Mouse (Mus musculus) limb, embryonic 12.5 days (tissue): ENCODE results near the gene Elmo2. TPM values are rescaled to one million over a fixed set of nuclear protein-coding genes. Genes with fewer than 3 reads are reported as not detected.

Experiments
- ATAC-seq: fragments of 200-750 bp; cut with Nextera tagmentation; 2 replicates; pipeline ENCODE4 v1.8.0; 2017; ENCODE audit warnings: low read depth, moderate TSS enrichment; ENCODE audit not compliant: insufficient number of reproducible peaks, insufficient read depth, low FRiP score, low TSS enrichment
- H3K27ac ChIP-seq: fragments of 300-500 bp; sonication (generic); 2 replicates; pipeline ENCODE4 v1.5.1; 2016; ENCODE audit warnings: mild to moderate bottlenecking, moderate library complexity
- H3K27me3 ChIP-seq: fragments of 300-500 bp; sonication (generic); 2 replicates; pipeline ENCODE4 v1.6.1; 2016; ENCODE audit warnings: mild to moderate bottlenecking, moderate library complexity
- H3K36me3 ChIP-seq: fragments of 300-500 bp; sonication (generic); 2 replicates; pipeline ENCODE4 v1.6.1; 2016; ENCODE audit warnings: mild to moderate bottlenecking, moderate library complexity
- H3K4me1 ChIP-seq: fragments of 300-500 bp; sonication (generic); replicated peaks from 2 replicates; pipeline ENCODE4 v1.6.1; 2016
- H3K4me2 ChIP-seq: fragments of 300-500 bp; sonication (generic); 2 replicates; pipeline ENCODE4 v1.6.1; 2016; ENCODE audit warnings: mild to moderate bottlenecking, moderate library complexity
- H3K4me3 ChIP-seq: fragments of 300-500 bp; sonication (generic); replicated peaks from 2 replicates; pipeline ENCODE4 v1.5.1; 2016; ENCODE audit warnings: mild to moderate bottlenecking
- H3K9ac ChIP-seq: fragments of 300-500 bp; sonication (generic); replicated peaks from 2 replicates; pipeline ENCODE4 v1.6.1; 2016; ENCODE audit warnings: mild to moderate bottlenecking, moderate library complexity
- H3K9me3 ChIP-seq: fragments of 300-500 bp; sonication (generic); 2 replicates; pipeline ENCODE4 v1.6.1; 2016; ENCODE audit warnings: mild to moderate bottlenecking, moderate library complexity
- WGBS: fragments of 180-500 bp; shearing (Covaris S2); methylation state at CpG from one replicate; pipeline ENCODE4 v1.1.7; 2016; 5-methylcytosine and 5-hydroxymethylcytosine counted together
- polyA plus RNA-seq: library from polyadenylated mRNA; unstranded; fragments of >200 nt; fragmentation: Nextera tagmentation; extraction: Ambion mirVana; gene quantifications from 2 replicates; pipeline ENCODE4 v1.2.1, GENCODE M21; 2016

Gene Elmo2
- polyA plus RNA-seq, 1 experiment from 2014 or later: 83.2 TPM

GRCm38 (mm10) chr2:165277188-165277740, 49.0 kb downstream of the Elmo2 start:
- Histone ChIP-seq H3K27ac (no peak overlapping the region), H3K27me3 (peaks cover 8% of the 10 kb centered on the region; the same call in 1 of the 2 replicates), H3K9me3 (no peaks in the 10 kb centered on the region), H3K4me3 (no peak overlapping the region), H3K9ac (0 out of 2 replicates have a peak overlapping the region, but pooled peaks have one; percentile 8), H3K4me2 (no peak overlapping the region), H3K36me3 (peaks cover 53% of the 10 kb centered on the region), H3K4me1 (peaks cover 27% of the 10 kb centered on the region)
- no peak for ATAC-seq
- 78% methylated on average over 5 of the region's 5 CpGs for WGBS

DNA sequence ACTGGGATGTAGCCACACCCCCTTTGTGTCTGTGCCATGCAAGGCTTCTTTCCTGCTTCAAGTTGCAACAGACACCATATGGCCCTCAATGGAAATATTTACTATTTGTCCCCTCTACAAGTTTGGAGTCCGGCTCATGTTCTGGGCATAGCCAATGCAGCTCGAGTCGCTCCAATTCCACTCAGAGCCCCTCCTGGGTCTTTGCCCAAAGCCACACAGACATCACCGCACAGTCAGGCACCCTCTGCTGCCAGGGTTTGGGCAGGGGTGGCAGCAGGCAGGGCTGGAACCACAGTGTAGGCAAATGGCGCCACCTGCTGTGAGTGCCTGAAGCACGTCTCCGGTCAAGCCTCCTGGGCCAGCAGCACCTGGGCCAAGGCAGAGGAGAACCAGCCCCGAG, 50.5 kb downstream of the Elmo2 start:
- no peak overlapping the region for H3K9ac ChIP-seq
- peaks cover 16% of the 10 kb centered on the region for H3K27me3 ChIP-seq
- H3K4me3 ChIP-seq: no peak overlapping the region
- no peaks in the 10 kb centered on the region for H3K9me3 ChIP-seq
- H3K4me2 ChIP-seq: no peak overlapping the region
- peaks cover 39% of the 10 kb centered on the region for H3K36me3 ChIP-seq
- 0 out of 2 replicates have a peak, but pooled peaks have one; percentile 21 for ATAC-seq
- H3K4me1 ChIP-seq: peaks cover 36% of the 10 kb centered on the region
- no peak overlapping the region for H3K27ac ChIP-seq
- WGBS: 28% methylated on average over 8 of the region's 8 CpGs

DNA sequence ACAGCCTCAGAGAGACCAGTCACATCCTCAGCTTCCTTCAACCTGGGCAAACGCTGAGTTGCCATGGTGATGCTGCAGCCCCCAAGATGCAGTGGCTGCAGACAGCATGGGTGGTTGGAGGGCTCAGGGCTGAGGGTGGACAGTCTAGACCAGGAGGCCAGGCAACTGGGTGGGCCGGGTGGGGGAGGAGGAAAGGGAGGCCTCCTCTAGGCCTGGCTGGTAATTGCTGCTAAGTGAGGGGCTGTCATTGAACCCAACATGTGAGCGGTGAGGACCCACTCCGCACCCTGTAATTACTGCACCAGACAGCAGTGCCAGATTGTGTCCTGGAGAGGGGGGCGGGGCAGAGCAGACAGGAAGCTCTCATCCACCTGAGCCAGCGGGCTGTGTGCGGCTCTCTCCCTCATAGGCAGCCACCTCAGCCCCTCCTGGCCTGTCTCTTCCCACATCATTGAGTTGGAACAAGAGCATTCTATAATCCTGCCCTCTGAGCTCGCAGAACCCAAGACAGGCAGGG, 51.1 kb downstream of the Elmo2 start:
- WGBS: 31% methylated on average over 8 of the region's 8 CpGs
- H3K27ac ChIP-seq: 0 out of 2 replicates have a peak overlapping the region, but pooled peaks have one; percentile 8
- H3K4me1 ChIP-seq: peaks cover 36% of the 10 kb centered on the region
- H3K36me3 ChIP-seq: peaks cover 33% of the 10 kb centered on the region
- no peaks in the 10 kb centered on the region for H3K9me3 ChIP-seq
- no peak overlapping the region for H3K9ac ChIP-seq
- ATAC-seq: 0 out of 2 replicates have a peak, but pooled peaks have one; percentile 38
- H3K4me3 ChIP-seq: no peak overlapping the region
- H3K27me3 ChIP-seq: peaks cover 16% of the 10 kb centered on the region
- no peak overlapping the region for H3K4me2 ChIP-seq

GRCm38 (mm10) chr2:165273589-165273988, 52.7 kb downstream of the Elmo2 start:
- peaks cover 36% of the 10 kb centered on the region for H3K4me1 ChIP-seq
- peaks cover 24% of the 10 kb centered on the region for H3K27me3 ChIP-seq
- H3K4me3 ChIP-seq: no peak overlapping the region
- no peak overlapping the region for H3K27ac ChIP-seq
- no peak for ATAC-seq
- H3K4me2 ChIP-seq: no peak overlapping the region
- WGBS: 37% methylated on average over 4 of the region's 4 CpGs
- H3K36me3 ChIP-seq: peaks cover 22% of the 10 kb centered on the region
- H3K9ac ChIP-seq: no peak overlapping the region
- H3K9me3 ChIP-seq: no peaks in the 10 kb centered on the region

GRCm38 (mm10) chr2:165271326-165271725, 55.0 kb downstream of the Elmo2 start:
- no peak overlapping the region for H3K4me3 ChIP-seq
- H3K27ac ChIP-seq: no peak overlapping the region
- H3K4me2 ChIP-seq: no peak overlapping the region
- 6% methylated on average over 8 of the region's 8 CpGs for WGBS
- H3K4me1 ChIP-seq: peaks cover 39% of the 10 kb centered on the region
- no peaks in the 10 kb centered on the region for H3K36me3 ChIP-seq
- no peaks in the 10 kb centered on the region for H3K9me3 ChIP-seq
- ATAC-seq: no peak
- H3K27me3 ChIP-seq: peaks cover 39% of the 10 kb centered on the region
- H3K9ac ChIP-seq: 0 out of 2 replicates have a peak overlapping the region, but pooled peaks have one; percentile 5

DNA sequence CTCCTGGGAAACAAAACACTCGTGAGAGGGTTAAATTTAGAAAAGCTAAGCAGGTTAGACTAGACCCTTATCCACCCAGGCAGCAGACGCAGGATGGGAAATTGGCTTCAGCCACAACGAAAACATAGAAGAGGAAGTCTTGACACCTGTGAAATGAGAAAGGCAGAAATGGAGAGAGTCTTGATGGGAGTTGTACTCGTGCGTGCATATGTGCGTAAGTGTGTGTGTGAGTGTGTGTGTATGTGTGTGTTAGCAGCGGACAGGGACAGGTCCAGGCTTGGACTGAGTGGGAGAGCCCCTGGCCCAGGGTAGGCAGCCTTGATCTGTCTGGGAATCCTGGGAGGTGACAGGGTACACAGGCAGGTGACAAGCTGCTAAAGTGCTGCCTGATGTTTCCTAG, 55.4 kb downstream of the Elmo2 start:
- no peaks in the 10 kb centered on the region for H3K36me3 ChIP-seq
- H3K27me3 ChIP-seq: peaks cover 44% of the 10 kb centered on the region
- H3K9ac ChIP-seq: 0 out of 2 replicates have a peak overlapping the region, but pooled peaks have one; percentile 5
- 55% methylated on average over 7 of the region's 7 CpGs for whole genome bisulfite sequencing
- H3K4me3 ChIP-seq: no peak overlapping the region
- H3K4me2 ChIP-seq: no peak overlapping the region
- no peak overlapping the region for H3K27ac ChIP-seq
- ATAC-seq: no peak
- H3K4me1 ChIP-seq: peaks cover 35% of the 10 kb centered on the region
- H3K9me3 ChIP-seq: no peaks in the 10 kb centered on the region

GRCm38 (mm10) chr2:165266739-165267138, 59.5 kb downstream of the Elmo2 start:
- Histone ChIP-seq H3K4me1 (peaks cover 16% of the 10 kb centered on the region), H3K27me3 (peaks cover 68% of the 10 kb centered on the region), H3K36me3 (no peaks in the 10 kb centered on the region), H3K4me3 (no peak overlapping the region), H3K9me3 (no peaks in the 10 kb centered on the region), H3K9ac (no peak overlapping the region), H3K4me2 (no peak overlapping the region), H3K27ac (no peak overlapping the region)
- ATAC-seq: no peak
- 29% methylated on average over 12 of the region's 12 CpGs for WGBS

DNA sequence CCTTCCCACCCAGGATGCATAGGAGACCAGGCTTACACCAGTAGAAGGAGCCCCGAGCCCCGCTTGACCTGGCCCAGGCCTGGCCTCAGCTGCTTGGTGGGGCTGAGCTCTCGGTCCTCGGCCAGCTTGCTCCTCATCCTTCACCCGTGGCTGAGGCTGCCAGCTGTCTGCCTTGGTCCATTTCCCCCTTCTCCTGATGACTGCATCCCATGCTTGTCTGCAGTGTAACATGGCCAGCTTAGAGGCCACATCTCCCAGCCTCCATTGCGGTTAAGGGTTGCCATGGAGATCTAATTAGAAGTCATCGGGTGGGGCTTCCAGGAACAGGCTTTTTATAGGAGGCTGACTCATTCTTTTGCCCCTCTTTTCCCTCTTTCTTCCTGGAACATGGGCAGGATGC, 62.4 kb downstream of the Elmo2 start:
- H3K27me3 ChIP-seq: peaks cover 77% of the 10 kb centered on the region
- 55% methylated on average over 7 of the region's 7 CpGs for WGBS
- no peak for ATAC-seq

DNA sequence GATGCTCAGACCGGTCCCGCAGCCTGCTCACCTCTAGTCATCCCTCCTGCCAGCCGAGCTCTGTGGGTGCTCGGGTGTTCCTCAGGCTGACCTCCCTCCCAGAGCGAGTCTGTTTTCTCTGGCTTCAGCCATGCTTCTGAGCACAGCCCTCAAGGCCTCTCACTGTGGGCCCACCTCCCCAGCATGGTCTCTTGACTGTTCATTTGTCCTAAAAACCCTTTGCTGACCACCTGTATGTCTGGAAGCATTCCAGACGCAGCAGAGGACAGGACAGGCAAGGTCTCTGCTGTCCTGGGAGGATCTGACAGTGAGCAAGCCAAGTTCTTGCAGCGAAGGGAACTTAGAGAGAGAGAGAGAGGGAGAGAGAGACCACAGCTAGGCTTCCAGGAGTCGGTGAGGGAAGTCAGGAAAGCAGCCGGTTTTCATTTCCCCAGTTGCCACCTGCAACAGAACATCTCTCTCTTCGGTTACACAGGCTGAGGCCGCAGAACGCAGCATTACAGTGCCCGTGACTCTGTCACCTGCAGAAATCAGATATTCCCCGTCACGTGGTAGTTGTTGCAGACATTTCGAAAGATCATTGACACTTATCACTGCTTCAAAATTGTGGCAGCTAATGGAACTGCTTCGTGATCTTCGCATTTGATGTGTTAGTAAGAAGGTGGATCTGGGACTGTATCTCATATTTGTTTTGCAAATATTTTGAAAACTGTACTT, 63.8 kb downstream of the Elmo2 start:
- WGBS: 54% methylated on average over 18 of the region's 18 CpGs
- Histone ChIP-seq H3K36me3 (no peaks in the 10 kb centered on the region), H3K4me3 (no peak overlapping the region), H3K4me2 (no peak overlapping the region), H3K27me3 (peaks cover 80% of the 10 kb centered on the region), H3K9ac (no peak overlapping the region), H3K4me1 (peaks cover 7% of the 10 kb centered on the region; the same call in 1 of the 2 replicates), H3K9me3 (no peaks in the 10 kb centered on the region), H3K27ac (no peak overlapping the region)
- no peak for ATAC-seq

More for the DNA sequence above, 62.4 kb downstream of the Elmo2 start:
- H3K9me3 ChIP-seq: no peaks in the 10 kb centered on the region
- H3K4me2 ChIP-seq: no peak overlapping the region
- H3K27ac ChIP-seq: no peak overlapping the region
- no peak overlapping the region for H3K4me3 ChIP-seq
- peaks cover 7% of the 10 kb centered on the region; the same call in 1 of the 2 replicates for H3K4me1 ChIP-seq
- H3K9ac ChIP-seq: no peak overlapping the region
- no peaks in the 10 kb centered on the region for H3K36me3 ChIP-seq

- WGBS: 68% methylated on average over 8 of the region's 8 CpGs
- H3K9ac ChIP-seq: no peak overlapping the region; the same call in 1 of the 2 replicates
- H3K36me3 ChIP-seq: no peaks in the 10 kb centered on the region
- peaks cover 84% of the 10 kb centered on the region for H3K27me3 ChIP-seq
- H3K27ac ChIP-seq: no peak overlapping the region
- no peak overlapping the region for H3K4me2 ChIP-seq
- H3K9me3 ChIP-seq: no peaks in the 10 kb centered on the region
- H3K4me3 ChIP-seq: no peak overlapping the region
- peaks cover 4% of the 10 kb centered on the region; the same call in 1 of the 2 replicates for H3K4me1 ChIP-seq
- ATAC-seq: no peak
Measured at GRCm38 (mm10) chr2:165259859-165260258, 66.4 kb downstream of the Elmo2 start.

DNA sequence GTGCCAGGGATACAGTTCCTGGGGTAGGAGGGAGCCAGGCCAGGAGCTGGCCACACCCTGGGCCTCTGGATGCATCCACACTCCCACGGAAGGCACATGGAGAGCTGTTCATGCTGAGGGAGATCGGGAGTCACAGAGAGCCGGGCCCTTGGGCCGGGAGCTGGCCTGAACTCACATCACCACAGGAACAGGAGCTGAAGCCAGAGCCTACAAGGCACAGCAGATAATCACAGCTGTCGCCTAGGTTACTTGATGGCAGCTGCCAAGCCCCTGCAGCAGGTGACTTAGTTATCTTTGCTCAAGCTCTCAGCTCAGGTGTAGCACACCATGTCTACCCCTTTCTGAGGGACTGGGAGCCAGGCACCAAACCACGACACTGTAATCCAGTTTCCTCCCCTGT, 68.0 kb downstream of the Elmo2 start:
- H3K4me3 ChIP-seq: no peak overlapping the region
- H3K9me3 ChIP-seq: no peaks in the 10 kb centered on the region
- H3K27ac ChIP-seq: no peak overlapping the region
- peaks cover 89% of the 10 kb centered on the region for H3K27me3 ChIP-seq
- ATAC-seq: no peak
- H3K4me1 ChIP-seq: peaks cover 14% of the 10 kb centered on the region
- H3K9ac ChIP-seq: no peak overlapping the region
- no peaks in the 10 kb centered on the region for H3K36me3 ChIP-seq
- H3K4me2 ChIP-seq: no peak overlapping the region
- 80% methylated on average over 6 of the region's 6 CpGs for WGBS
